Mouse (Mus musculus): Measurements from ENCODE around the gene Fancc. TPM values are rescaled to one million over a fixed set of nuclear protein-coding genes. Genes with fewer than 3 reads are reported as not detected.

The Fancc gene
- 13.7 and 18.1 TPM in 2 replicates for polyA plus RNA-seq (2015; fragmentation: Nextera tagmentation; extraction: Ambion mirVana)

GRCm38 (mm10) chr13:63496646-63497582 lies at the start of gene Fancc:
Fancc (minus strand) TSS chr13:63497278.
- H3K9ac ChIP-seq, result peak within 1 kb of the TSS; percentile 22; the same call in 1 of the 2 replicates
- peaks cover 23% of the 10 kb centered on the region; the same call in 1 of the 2 replicates for H3K27me3 ChIP-seq
- H3K4me1 ChIP-seq, result peaks cover 17% of the 10 kb centered on the region
- no peaks in the 10 kb centered on the region for H3K36me3 ChIP-seq (ENCODE audit: poor library complexity, severe bottlenecking)
- H3K27ac ChIP-seq, result peak within 1 kb of the TSS; percentile 45
- no peaks in the 10 kb centered on the region for H3K9me3 ChIP-seq (replicated peaks)
- H3K4me2 ChIP-seq, result peak within 1 kb of the TSS; percentile 42
- no peak within 1 kb of the TSS for H3K4me3 ChIP-seq
- peak; percentile 92 for ATAC-seq
- 14% methylated on average over 23 of the region's 23 CpGs for WGBS

GRCm38 (mm10) chr13:63545291-63545690 lies 48.2 kb upstream of the Fancc start:
- WGBS, result 19% methylated on average over 7 of the region's 7 CpGs
- H3K9ac ChIP-seq, result no peak overlapping the region
- H3K4me3 ChIP-seq, result 0 out of 2 replicates have a peak overlapping the region, but pooled peaks have one; percentile 0
- ATAC-seq, result peak; percentile 31; the same call in 1 of the 2 replicates
- H3K9me3 ChIP-seq (replicated peaks), result no peaks in the 10 kb centered on the region
- peak overlapping the region; percentile 12; the same call in 1 of the 2 replicates for H3K27ac ChIP-seq
- peaks cover 30% of the 10 kb centered on the region for H3K36me3 ChIP-seq (ENCODE audit: poor library complexity, severe bottlenecking)
- peak overlapping the region; percentile 51 for H3K4me2 ChIP-seq
- H3K4me1 ChIP-seq, result peaks cover 74% of the 10 kb centered on the region
- H3K27me3 ChIP-seq, result peaks cover 44% of the 10 kb centered on the region

- ATAC-seq, result no peak
- Histone ChIP-seq H3K4me1 (peaks cover 70% of the 10 kb centered on the region), H3K36me3 (ENCODE audit: poor library complexity, severe bottlenecking) (peaks cover 32% of the 10 kb centered on the region), H3K4me3 (0 out of 2 replicates have a peak overlapping the region, but pooled peaks have one; percentile 0), H3K9me3 (replicated peaks) (no peaks in the 10 kb centered on the region), H3K27ac (peak overlapping the region; percentile 12; the same call in 1 of the 2 replicates), H3K4me2 (peak overlapping the region; percentile 51), H3K27me3 (peaks cover 40% of the 10 kb centered on the region), H3K9ac (no peak overlapping the region)
- 17% methylated on average over 5 of the region's 5 CpGs for WGBS
Observed at GRCm38 (mm10) chr13:63544967-63545253, 47.8 kb upstream of the Fancc start.

- Histone ChIP-seq H3K36me3 (ENCODE audit: poor library complexity, severe bottlenecking) (peaks cover 37% of the 10 kb centered on the region), H3K9me3 (replicated peaks) (no peaks in the 10 kb centered on the region), H3K27ac (peak overlapping the region; percentile 69), H3K27me3 (peaks cover 40% of the 10 kb centered on the region), H3K4me3 (0 out of 2 replicates have a peak overlapping the region, but pooled peaks have one; percentile 5), H3K9ac (no peak overlapping the region), H3K4me1 (peaks cover 65% of the 10 kb centered on the region), H3K4me2 (peak overlapping the region; percentile 51)
- ATAC-seq, result peak; percentile 44
- 22% methylated on average over 13 of the region's 13 CpGs for WGBS
Observed at GRCm38 (mm10) chr13:63544119-63544966, 47.3 kb upstream of the Fancc start.

GRCm38 (mm10) chr13:63543459-63543858 lies 46.4 kb upstream of the Fancc start:
- 0 out of 2 replicates have a peak overlapping the region, but pooled peaks have one; percentile 69 for H3K27ac ChIP-seq
- H3K9me3 ChIP-seq (replicated peaks), result no peaks in the 10 kb centered on the region
- no peak overlapping the region for H3K9ac ChIP-seq
- H3K4me3 ChIP-seq, result no peak overlapping the region
- peaks cover 39% of the 10 kb centered on the region for H3K27me3 ChIP-seq
- H3K36me3 ChIP-seq (ENCODE audit: poor library complexity, severe bottlenecking), result peaks cover 46% of the 10 kb centered on the region
- WGBS, result 24% methylated on average over 6 of the region's 6 CpGs
- ATAC-seq, result no peak
- peaks cover 56% of the 10 kb centered on the region for H3K4me1 ChIP-seq
- H3K4me2 ChIP-seq, result peak overlapping the region; percentile 35; the same call in 1 of the 2 replicates

GRCm38 (mm10) chr13:63542796-63543384 lies 45.8 kb upstream of the Fancc start:
- ATAC-seq, result peak; percentile 52

GRCm38 (mm10) chr13:63541510-63541909 lies 44.4 kb upstream of the Fancc start:
- ATAC-seq, result no peak
- no peak overlapping the region for H3K9ac ChIP-seq
- H3K4me3 ChIP-seq, result no peak overlapping the region
- H3K4me2 ChIP-seq, result no peak overlapping the region
- H3K36me3 ChIP-seq (ENCODE audit: poor library complexity, severe bottlenecking), result peaks cover 59% of the 10 kb centered on the region
- H3K4me1 ChIP-seq, result peaks cover 53% of the 10 kb centered on the region
- peaks cover 28% of the 10 kb centered on the region; the same call in 1 of the 2 replicates for H3K27me3 ChIP-seq
- no peak overlapping the region for H3K27ac ChIP-seq
- H3K9me3 ChIP-seq (replicated peaks), result no peaks in the 10 kb centered on the region

More at GRCm38 (mm10) chr13:63542796-63543384, 45.8 kb upstream of the Fancc start:
- Histone ChIP-seq H3K9me3 (replicated peaks) (no peaks in the 10 kb centered on the region), H3K4me2 (peak overlapping the region; percentile 35; the same call in 1 of the 2 replicates), H3K27ac (peak overlapping the region; percentile 69; the same call in 1 of the 2 replicates), H3K9ac (no peak overlapping the region), H3K27me3 (peaks cover 34% of the 10 kb centered on the region), H3K4me3 (no peak overlapping the region), H3K4me1 (peaks cover 56% of the 10 kb centered on the region), H3K36me3 (ENCODE audit: poor library complexity, severe bottlenecking) (peaks cover 49% of the 10 kb centered on the region)
- WGBS, result 17% methylated on average over 3 of the region's 3 CpGs

- Histone ChIP-seq H3K9me3 (replicated peaks) (no peaks in the 10 kb centered on the region), H3K27ac (no peak overlapping the region), H3K9ac (no peak overlapping the region), H3K36me3 (ENCODE audit: poor library complexity, severe bottlenecking) (peaks cover 68% of the 10 kb centered on the region), H3K4me2 (no peak overlapping the region), H3K27me3 (peaks cover 27% of the 10 kb centered on the region; the same call in 1 of the 2 replicates), H3K4me1 (peaks cover 45% of the 10 kb centered on the region), H3K4me3 (no peak overlapping the region)
- 79% methylated on average over 12 of the region's 12 CpGs for WGBS
- no peak for ATAC-seq
Observed at GRCm38 (mm10) chr13:63540584-63540983, 43.5 kb upstream of the Fancc start.

- H3K27ac ChIP-seq, result no peak overlapping the region
- H3K9ac ChIP-seq, result no peak overlapping the region
- no peak overlapping the region for H3K4me3 ChIP-seq
- peaks cover 7% of the 10 kb centered on the region for H3K4me1 ChIP-seq
- no peak for ATAC-seq
- WGBS, result 88% methylated on average over 4 of the region's 4 CpGs
- H3K27me3 ChIP-seq, result peaks cover 22% of the 10 kb centered on the region; the same call in 1 of the 2 replicates
- H3K4me2 ChIP-seq, result no peak overlapping the region
- H3K9me3 ChIP-seq (replicated peaks), result no peaks in the 10 kb centered on the region
- H3K36me3 ChIP-seq (ENCODE audit: poor library complexity, severe bottlenecking), result peaks cover 95% of the 10 kb centered on the region
Observed at GRCm38 (mm10) chr13:63534981-63535380, 37.9 kb upstream of the Fancc start.

- Histone ChIP-seq H3K9me3 (replicated peaks) (no peaks in the 10 kb centered on the region), H3K4me1 (peaks cover 35% of the 10 kb centered on the region), H3K36me3 (ENCODE audit: poor library complexity, severe bottlenecking) (peaks cover 76% of the 10 kb centered on the region), H3K9ac (no peak overlapping the region), H3K27me3 (peaks cover 16% of the 10 kb centered on the region), H3K4me2 (no peak overlapping the region), H3K4me3 (no peak overlapping the region), H3K27ac (no peak overlapping the region)
- ATAC-seq, result no peak
- WGBS, result 69% methylated on average over 9 of the region's 9 CpGs
Observed at GRCm38 (mm10) chr13:63530857-63531256, 33.8 kb upstream of the Fancc start.

- H3K27me3 ChIP-seq, result peaks cover 13% of the 10 kb centered on the region
- peaks cover 40% of the 10 kb centered on the region for H3K4me1 ChIP-seq
- no peak overlapping the region for H3K9ac ChIP-seq
- H3K27ac ChIP-seq, result no peak overlapping the region
- ATAC-seq, result no peak
- H3K36me3 ChIP-seq (ENCODE audit: poor library complexity, severe bottlenecking), result peaks cover 74% of the 10 kb centered on the region
- WGBS, result 52% methylated on average over 3 of the region's 3 CpGs
- no peaks in the 10 kb centered on the region for H3K9me3 ChIP-seq (replicated peaks)
- no peak overlapping the region for H3K4me2 ChIP-seq
- H3K4me3 ChIP-seq, result no peak overlapping the region
Observed at GRCm38 (mm10) chr13:63530371-63530764, 33.3 kb upstream of the Fancc start.

Measured in forebrain, embryonic 13.5 days (tissue).